Mouse (Mus musculus): ENCODE data around the gene C1qtnf6. TPM values are rescaled to one million over a fixed set of nuclear protein-coding genes. Genes with fewer than 3 reads are reported as not detected.

C1qtnf6 gene
- polyA plus RNA-seq, 1 experiment, result 3.1 TPM

GRCm38 (mm10) chr15:78531451-78531720 is 170 bp upstream of the C1qtnf6 start:
- H3K4me3 ChIP-seq (replicated peaks; ENCODE audit: insufficient read depth, low read depth, low read length), result no peak overlapping the region
- H3K4me1 ChIP-seq (ENCODE audit: control insufficient read depth, insufficient read depth, low read length), result peaks cover 46% of the 10 kb centered on the region
- peak overlapping the region; percentile 77 for H3K27ac ChIP-seq (ENCODE audit: insufficient read depth, low read length)
- TF ChIP-seq CTCF (IDR thresholded peaks at IDR 0.05; ENCODE audit: borderline replicate concordance, insufficient read depth, low read depth, low read length) (no peak), POLR2A (IDR thresholded peaks at IDR 0.05; ENCODE audit: borderline replicate concordance, insufficient read depth, low read length) (no peak)
- WGBS, result 71% methylated on average over 4 of the region's 4 CpGs
- peak in 1 of 2 experiments; percentile 26 for DNase-seq
- H3K27me3 ChIP-seq (ENCODE audit: control insufficient read depth, insufficient read depth, low read length), result no peaks in the 10 kb centered on the region

- H3K4me1 ChIP-seq (ENCODE audit: control insufficient read depth, insufficient read depth, low read length), result peaks cover 43% of the 10 kb centered on the region
- H3K27ac ChIP-seq (ENCODE audit: insufficient read depth, low read length), result no peak overlapping the region
- H3K27me3 ChIP-seq (ENCODE audit: control insufficient read depth, insufficient read depth, low read length), result no peaks in the 10 kb centered on the region
- no peak for DNase-seq
- 94% methylated on average over 3 of the region's 3 CpGs for WGBS
- TF ChIP-seq POLR2A (IDR thresholded peaks at IDR 0.05; ENCODE audit: borderline replicate concordance, insufficient read depth, low read length) (no peak), CTCF (IDR thresholded peaks at IDR 0.05; ENCODE audit: borderline replicate concordance, insufficient read depth, low read depth, low read length) (no peak)
- H3K4me3 ChIP-seq (replicated peaks; ENCODE audit: insufficient read depth, low read depth, low read length), result no peak overlapping the region
These were observed 1.1 kb downstream of the C1qtnf6 start for GRCm38 (mm10) chr15:78530141-78530540.

- Histone ChIP-seq H3K27ac (ENCODE audit: insufficient read depth, low read length) (no peak overlapping the region), H3K4me3 (replicated peaks; ENCODE audit: insufficient read depth, low read depth, low read length) (peak overlapping the region; percentile 9), H3K27me3 (ENCODE audit: control insufficient read depth, insufficient read depth, low read length) (no peaks in the 10 kb centered on the region), H3K4me1 (ENCODE audit: control insufficient read depth, insufficient read depth, low read length) (peaks cover 39% of the 10 kb centered on the region)
- DNase-seq, result peak; percentile 61 to 67
- TF ChIP-seq CTCF (IDR thresholded peaks at IDR 0.05; ENCODE audit: borderline replicate concordance, insufficient read depth, low read depth, low read length) (no peak), POLR2A (IDR thresholded peaks at IDR 0.05; ENCODE audit: borderline replicate concordance, insufficient read depth, low read length) (no peak)
- 17% methylated on average over 14 of the region's 15 CpGs for whole genome bisulfite sequencing
These were observed 1.7 kb downstream of the C1qtnf6 start for GRCm38 (mm10) chr15:78529428-78529990.

- whole genome bisulfite sequencing, result 61% methylated on average over 11 of the region's 11 CpGs
- peaks cover 33% of the 10 kb centered on the region for H3K4me1 ChIP-seq (ENCODE audit: control insufficient read depth, insufficient read depth, low read length)
- H3K4me3 ChIP-seq (replicated peaks; ENCODE audit: insufficient read depth, low read depth, low read length), result peak overlapping the region; percentile 9
- DNase-seq, result peak in 1 of 2 experiments; percentile 12
- H3K27me3 ChIP-seq (ENCODE audit: control insufficient read depth, insufficient read depth, low read length), result no peaks in the 10 kb centered on the region
- no peak for TF ChIP-seq CTCF (IDR thresholded peaks at IDR 0.05; ENCODE audit: borderline replicate concordance, insufficient read depth, low read depth, low read length)
- TF ChIP-seq POLR2A (IDR thresholded peaks at IDR 0.05; ENCODE audit: borderline replicate concordance, insufficient read depth, low read length), result no peak
- H3K27ac ChIP-seq (ENCODE audit: insufficient read depth, low read length), result no peak overlapping the region
These were observed 2.3 kb downstream of the C1qtnf6 start for GRCm38 (mm10) chr15:78528726-78529411.

GRCm38 (mm10) chr15:78527973-78528372 is 3.2 kb downstream of the C1qtnf6 start:
- peak; percentile 26 to 43 for DNase-seq
- whole genome bisulfite sequencing, result 80% methylated on average over 7 of the region's 7 CpGs
- H3K27me3 ChIP-seq (ENCODE audit: control insufficient read depth, insufficient read depth, low read length), result no peaks in the 10 kb centered on the region
- TF ChIP-seq CTCF (IDR thresholded peaks at IDR 0.05; ENCODE audit: borderline replicate concordance, insufficient read depth, low read depth, low read length) (no peak), POLR2A (IDR thresholded peaks at IDR 0.05; ENCODE audit: borderline replicate concordance, insufficient read depth, low read length) (no peak)
- H3K27ac ChIP-seq (ENCODE audit: insufficient read depth, low read length), result no peak overlapping the region
- H3K4me1 ChIP-seq (ENCODE audit: control insufficient read depth, insufficient read depth, low read length), result peaks cover 25% of the 10 kb centered on the region
- H3K4me3 ChIP-seq (replicated peaks; ENCODE audit: insufficient read depth, low read depth, low read length), result no peak overlapping the region

GRCm38 (mm10) chr15:78524163-78524562 is 7.1 kb downstream of the C1qtnf6 start:
- whole genome bisulfite sequencing, result 94% methylated on average over 5 of the region's 5 CpGs
- Histone ChIP-seq H3K27ac (ENCODE audit: insufficient read depth, low read length) (no peak overlapping the region), H3K4me1 (ENCODE audit: control insufficient read depth, insufficient read depth, low read length) (peaks cover 10% of the 10 kb centered on the region; the same call in 1 of the 2 replicates), H3K4me3 (replicated peaks; ENCODE audit: insufficient read depth, low read depth, low read length) (no peak overlapping the region), H3K27me3 (ENCODE audit: control insufficient read depth, insufficient read depth, low read length) (no peaks in the 10 kb centered on the region)
- no peak for DNase-seq
- no peak for TF ChIP-seq CTCF (IDR thresholded peaks at IDR 0.05; ENCODE audit: borderline replicate concordance, insufficient read depth, low read depth, low read length)
- no peak for TF ChIP-seq POLR2A (IDR thresholded peaks at IDR 0.05; ENCODE audit: borderline replicate concordance, insufficient read depth, low read length)

- H3K27me3 ChIP-seq (ENCODE audit: control insufficient read depth, insufficient read depth, low read length), result no peaks in the 10 kb centered on the region
- DNase-seq, result no peak
- no peak for TF ChIP-seq CTCF (IDR thresholded peaks at IDR 0.05; ENCODE audit: borderline replicate concordance, insufficient read depth, low read depth, low read length)
- no peak for TF ChIP-seq POLR2A (IDR thresholded peaks at IDR 0.05; ENCODE audit: borderline replicate concordance, insufficient read depth, low read length)
- peaks cover 10% of the 10 kb centered on the region; the same call in 1 of the 2 replicates for H3K4me1 ChIP-seq (ENCODE audit: control insufficient read depth, insufficient read depth, low read length)
- H3K4me3 ChIP-seq (replicated peaks; ENCODE audit: insufficient read depth, low read depth, low read length), result no peak overlapping the region
- H3K27ac ChIP-seq (ENCODE audit: insufficient read depth, low read length), result no peak overlapping the region
- 89% methylated on average over 6 of the region's 6 CpGs for WGBS
These were observed 9.3 kb downstream of the C1qtnf6 start for GRCm38 (mm10) chr15:78521892-78522291.

GRCm38 (mm10) chr15:78521331-78521730 is 9.9 kb downstream of the C1qtnf6 start:
- Histone ChIP-seq H3K4me3 (replicated peaks; ENCODE audit: insufficient read depth, low read depth, low read length) (no peak overlapping the region), H3K4me1 (ENCODE audit: control insufficient read depth, insufficient read depth, low read length) (peaks cover 10% of the 10 kb centered on the region; the same call in 1 of the 2 replicates), H3K27me3 (ENCODE audit: control insufficient read depth, insufficient read depth, low read length) (no peaks in the 10 kb centered on the region), H3K27ac (ENCODE audit: insufficient read depth, low read length) (no peak overlapping the region)
- no peak for DNase-seq
- no peak for TF ChIP-seq POLR2A (IDR thresholded peaks at IDR 0.05; ENCODE audit: borderline replicate concordance, insufficient read depth, low read length)
- TF ChIP-seq CTCF (IDR thresholded peaks at IDR 0.05; ENCODE audit: borderline replicate concordance, insufficient read depth, low read depth, low read length), result no peak
- WGBS, result 80% methylated on average over 8 of the region's 8 CpGs

Measured in cerebellum, adult 2 months (tissue).